In genomic region chr10:111600251-111600620, GRCm38 (mm10) we compare ENCODE assay signal across 8 mouse cellular contexts.
A peak's percentile ranks its signal among the peaks of the same experiment; 100 is the strongest.
DNase-seq lines count a peak whose midpoint lies in the region; ATAC-seq lines count a peak whose summit lies in the region.

No protein-coding gene starts in this region.

- H3K9ac ChIP-seq in forebrain, embryonic 15.5 days (replicated peaks): no peak overlapping the region
- no peak overlapping the region for H3K9ac ChIP-seq in forebrain, embryonic 13.5 days
- no peak overlapping the region for H3K9ac ChIP-seq in liver, embryonic 15.5 days
- no peak overlapping the region for H3K9ac ChIP-seq in liver, embryonic 12.5 days
- no peak overlapping the region for H3K9ac ChIP-seq in heart, embryonic 16.5 days (ENCODE audit: low read length)

- no peaks in the 10 kb centered on the region for H3K9me3 ChIP-seq in forebrain, embryonic 15.5 days
- no peaks in the 10 kb centered on the region for H3K9me3 ChIP-seq in forebrain, embryonic 13.5 days (replicated peaks)
- H3K9me3 ChIP-seq in liver, embryonic 15.5 days (replicated peaks): no peaks in the 10 kb centered on the region
- H3K9me3 ChIP-seq in liver, embryonic 12.5 days (replicated peaks): no peaks in the 10 kb centered on the region
- H3K9me3 ChIP-seq in heart, embryonic 16.5 days (replicated peaks; ENCODE audit: control insufficient read depth, low read length): 0 out of 2 replicates have a peak, but pooled peaks cover 3% of the 10 kb centered on the region

- no peaks in the 10 kb centered on the region for H3K36me3 ChIP-seq in forebrain, embryonic 15.5 days
- H3K36me3 ChIP-seq in forebrain, embryonic 13.5 days (ENCODE audit: poor library complexity, severe bottlenecking): no peaks in the 10 kb centered on the region
- H3K36me3 ChIP-seq in liver, embryonic 15.5 days (replicated peaks): no peaks in the 10 kb centered on the region
- H3K36me3 ChIP-seq in liver, embryonic 12.5 days: no peaks in the 10 kb centered on the region
- no peaks in the 10 kb centered on the region for H3K36me3 ChIP-seq in heart, embryonic 16.5 days (ENCODE audit: control insufficient read depth, insufficient read depth)

- WGBS in forebrain, embryonic 15.5 days: 69% methylated on average over 2 of the region's 2 CpGs
- 80% methylated on average over 2 of the region's 2 CpGs for WGBS in forebrain, embryonic 13.5 days
- WGBS in liver, embryonic 15.5 days (ENCODE audit: insufficient replicate concordance): 32% methylated on average over 2 of the region's 2 CpGs
- WGBS in liver, embryonic 12.5 days (ENCODE audit: insufficient replicate concordance): 22% methylated on average over 2 of the region's 2 CpGs
- WGBS in heart, embryonic 16.5 days: 34% methylated on average over 2 of the region's 2 CpGs

- no peak for ATAC-seq in forebrain, embryonic 15.5 days (replicated peaks)
- ATAC-seq in forebrain, embryonic 13.5 days: no peak
- no peak for ATAC-seq in liver, embryonic 15.5 days (ENCODE audit: insufficient read depth)
- no peak for ATAC-seq in liver, embryonic 12.5 days
- peak; percentile 23; the same call in 1 of the 2 replicates for ATAC-seq in heart, embryonic 16.5 days (replicated peaks; ENCODE audit: extremely low read depth, insufficient read depth, low FRiP score)
- peak; percentile 3; the same call in 1 of the 2 replicates for ATAC-seq in megakaryocyte progenitor cell, adult 5-6 weeks (replicated peaks; ENCODE audit: poor library complexity)

- no peak overlapping the region for H3K4me3 ChIP-seq in forebrain, embryonic 15.5 days
- H3K4me3 ChIP-seq in forebrain, embryonic 13.5 days: no peak overlapping the region
- no peak overlapping the region for H3K4me3 ChIP-seq in liver, embryonic 15.5 days (replicated peaks)
- no peak overlapping the region for H3K4me3 ChIP-seq in liver, embryonic 12.5 days
- H3K4me3 ChIP-seq in heart, embryonic 16.5 days (ENCODE audit: low read length): no peak overlapping the region

- no peak for DNase-seq in right cerebral cortex, postnatal 10 days (ENCODE audit: low spot score in 2 of 2)
- DNase-seq in cerebellum, adult 9-11 months: no peak

- no peak overlapping the region for H3K4me2 ChIP-seq in forebrain, embryonic 15.5 days (replicated peaks)
- H3K4me2 ChIP-seq in forebrain, embryonic 13.5 days: no peak overlapping the region
- no peak overlapping the region for H3K4me2 ChIP-seq in liver, embryonic 15.5 days
- H3K4me2 ChIP-seq in liver, embryonic 12.5 days: no peak overlapping the region
- peak overlapping the region; percentile 5; the same call in 1 of the 2 replicates for H3K4me2 ChIP-seq in heart, embryonic 16.5 days (ENCODE audit: low read depth, low read length)

- H3K4me1 ChIP-seq in forebrain, embryonic 15.5 days: peaks cover 14% of the 10 kb centered on the region; the same call in 1 of the 2 replicates
- H3K4me1 ChIP-seq in forebrain, embryonic 13.5 days: peaks cover 19% of the 10 kb centered on the region
- H3K4me1 ChIP-seq in liver, embryonic 15.5 days (replicated peaks): peaks cover 43% of the 10 kb centered on the region
- peaks cover 43% of the 10 kb centered on the region for H3K4me1 ChIP-seq in liver, embryonic 12.5 days
- peaks cover 32% of the 10 kb centered on the region for H3K4me1 ChIP-seq in heart, embryonic 16.5 days (ENCODE audit: control insufficient read depth, insufficient read depth, low read length)

- H3K27ac ChIP-seq in forebrain, embryonic 15.5 days (replicated peaks): 0 out of 2 replicates have a peak overlapping the region, but pooled peaks have one; percentile 19
- no peak overlapping the region for H3K27ac ChIP-seq in forebrain, embryonic 13.5 days
- H3K27ac ChIP-seq in liver, embryonic 15.5 days (replicated peaks): 0 out of 2 replicates have a peak overlapping the region, but pooled peaks have one; percentile 4
- no peak overlapping the region for H3K27ac ChIP-seq in liver, embryonic 12.5 days
- peak overlapping the region; percentile 68 for H3K27ac ChIP-seq in heart, embryonic 16.5 days (ENCODE audit: low read length)

- H3K27me3 ChIP-seq in forebrain, embryonic 15.5 days: no peaks in the 10 kb centered on the region
- H3K27me3 ChIP-seq in forebrain, embryonic 13.5 days: no peaks in the 10 kb centered on the region
- no peaks in the 10 kb centered on the region for H3K27me3 ChIP-seq in liver, embryonic 15.5 days
- H3K27me3 ChIP-seq in liver, embryonic 12.5 days (replicated peaks): peaks cover 19% of the 10 kb centered on the region
- peaks cover 2% of the 10 kb centered on the region; the same call in 1 of the 2 replicates for H3K27me3 ChIP-seq in heart, embryonic 16.5 days (ENCODE audit: control insufficient read depth, insufficient read depth, low read length)

Comparison
In these comparisons a context has a peak if more than half of its experiments do, and no peak if none do; other contexts are left out.
1. H3K27ac ChIP-seq: peak in forebrain, embryonic 15.5 days (single experiment), liver, embryonic 15.5 days (single experiment) and heart, embryonic 16.5 days (single experiment); none in forebrain, embryonic 13.5 days (single experiment) and liver, embryonic 12.5 days (single experiment).
2. ATAC-seq: peak in heart, embryonic 16.5 days (single experiment) and megakaryocyte progenitor cell, adult 5-6 weeks (single experiment); none in forebrain, embryonic 15.5 days (single experiment), forebrain, embryonic 13.5 days (single experiment), liver, embryonic 15.5 days (single experiment) and liver, embryonic 12.5 days (single experiment).